Mouse (Mus musculus) brain, embryonic 14.5 days (tissue): ENCODE data around the gene Hpca.

ENCODE experiments used
- CTCF ChIP-seq: fragments of 200-500 bp; IDR thresholded peaks from 2 replicates; pipeline ENCODE4 v1.5.1; 2012; ENCODE audit warnings: inconsistent platforms, mild to moderate bottlenecking, moderate library complexity, borderline replicate concordance; ENCODE audit not compliant: insufficient read depth, insufficient read length; ENCODE audit errors: extremely low read depth
- POLR2A ChIP-seq: fragments of 200-500 bp; IDR thresholded peaks from 2 replicates; pipeline ENCODE4 v1.6.1; 2012; ENCODE audit warnings: mild to moderate bottlenecking, inconsistent platforms, borderline replicate concordance; ENCODE audit not compliant: poor library complexity, insufficient read depth, insufficient read length, severe bottlenecking; ENCODE audit errors: extremely low read depth

DNA sequence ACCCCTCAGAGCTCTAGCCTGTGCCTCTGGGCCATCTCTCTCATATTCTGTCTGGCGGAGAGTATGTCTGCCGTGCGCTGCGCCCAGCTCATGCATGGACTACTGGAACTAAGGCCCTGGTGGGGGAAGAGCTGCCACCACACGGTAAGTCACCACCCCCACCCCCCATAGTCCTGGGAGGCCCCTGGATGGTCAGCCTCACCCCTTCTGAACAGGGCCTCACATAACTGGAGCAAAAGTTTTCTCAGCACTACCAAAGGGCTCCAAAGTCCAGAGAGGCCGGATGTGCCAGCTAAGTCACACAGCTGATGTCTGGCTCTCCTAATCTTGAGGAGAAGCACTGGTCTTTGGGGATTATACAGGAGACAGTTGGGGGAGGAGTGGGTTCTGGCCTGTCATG is 11.0 kb downstream of the Hpca start:
- TF ChIP-seq CTCF, result no peak
- no peak for TF ChIP-seq POLR2A
